Mouse (Mus musculus) forebrain, embryonic 11.5 days (tissue): ENCODE measurements around the gene Senp8. TPM values are rescaled to one million over a fixed set of nuclear protein-coding genes. Genes with fewer than 3 reads are reported as not detected.

ENCODE experiments used
- ATAC-seq: fragments of 200-750 bp; cut with Nextera tagmentation; replicated peaks from 2 replicates; pipeline ENCODE4 v1.8.0; 2017; ENCODE audit warnings: moderate TSS enrichment; ENCODE audit not compliant: low FRiP score
- DNase-seq: peaks from one replicate; pipeline ENCODE4 v3.0.0-alpha.2; 2017; ENCODE audit warnings: low spot score
- H3K27ac ChIP-seq: fragments of 300-500 bp; sonication (generic); 2 replicates; pipeline ENCODE4 v1.5.1; 2014; ENCODE audit warnings: low read depth, low read length
- H3K27me3 ChIP-seq: fragments of 300-500 bp; sonication (generic); 2 replicates; pipeline ENCODE4 v1.6.1; 2014; ENCODE audit warnings: mild to moderate bottlenecking, low read length, mixed read lengths; ENCODE audit not compliant: control insufficient read depth, insufficient read depth
- H3K36me3 ChIP-seq: fragments of 300-500 bp; sonication (generic); 2 replicates; pipeline ENCODE4 v1.6.1; 2014; ENCODE audit warnings: mild to moderate bottlenecking, low read length, moderate library complexity, mixed read lengths; ENCODE audit not compliant: control insufficient read depth, insufficient read depth
- H3K4me1 ChIP-seq: fragments of 300-500 bp; sonication (generic); replicated peaks from 2 replicates; pipeline ENCODE4 v1.6.1; 2014; ENCODE audit warnings: low read length, mixed read lengths; ENCODE audit not compliant: control insufficient read depth, insufficient read depth
- H3K4me2 ChIP-seq: fragments of 300-500 bp; sonication (generic); 2 replicates; pipeline ENCODE4 v1.6.1; 2014; ENCODE audit warnings: low read depth, mild to moderate bottlenecking, low read length, moderate library complexity, mixed read lengths; ENCODE audit not compliant: severe bottlenecking
- H3K4me3 ChIP-seq: fragments of 300-500 bp; sonication (generic); 2 replicates; pipeline ENCODE4 v1.5.1; 2014; ENCODE audit warnings: low read depth, low read length
- H3K9ac ChIP-seq: fragments of 300-500 bp; sonication (generic); 2 replicates; pipeline ENCODE4 v1.6.1; 2014; ENCODE audit warnings: low read length
- H3K9me3 ChIP-seq: fragments of 300-500 bp; sonication (generic); 2 replicates; pipeline ENCODE4 v1.6.1; 2016; ENCODE audit warnings: low read length, mixed read lengths; ENCODE audit not compliant: control insufficient read depth
- WGBS: fragments of 180-500 bp; shearing (Covaris S2); extraction: QIAGEN DNeasy Blood & Tissue Kit; methylation state at CpG from one replicate; pipeline ENCODE4 v1.1.7; 2014; 5-methylcytosine and 5-hydroxymethylcytosine counted together
- polyA plus RNA-seq: library from polyadenylated mRNA; unstranded; fragments of >200 nt; fragmentation: Nextera tagmentation; extraction: Ambion mirVana; gene quantifications from 2 replicates; pipeline ENCODE4 v1.2.1, GENCODE M21; 2014

Gene Senp8
- polyA plus RNA-seq, 1 experiment from 2014 or later: 19.8 TPM

DNA sequence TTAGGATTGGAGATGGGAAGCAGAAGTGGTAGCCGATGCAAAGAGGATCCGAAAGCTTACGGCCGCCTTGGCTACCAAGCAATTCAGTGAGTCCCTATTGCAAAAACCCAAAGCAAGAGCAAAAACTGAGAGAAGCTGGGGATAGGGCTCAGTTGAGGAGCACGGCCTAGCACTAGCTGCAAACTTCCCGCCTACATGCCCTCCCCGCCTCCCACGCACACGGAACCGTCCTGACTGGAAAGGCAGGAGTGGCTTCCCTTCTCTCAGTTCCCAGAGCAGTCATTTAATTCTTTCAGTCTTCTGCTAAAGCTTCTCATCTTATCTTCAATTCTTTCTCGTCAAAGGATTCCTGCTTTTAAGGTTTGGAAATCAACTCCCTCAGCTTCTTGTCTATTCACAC is 1.5 kb downstream of the Senp8 start:
- ATAC-seq (no peak), DNase-seq (no peak)
- WGBS: 94% methylated on average over 11 of the region's 11 CpGs
- Histone ChIP-seq H3K9me3 (no peaks in the 10 kb centered on the region), H3K9ac (no peak overlapping the region), H3K4me2 (no peak overlapping the region), H3K27me3 (no peaks in the 10 kb centered on the region), H3K36me3 (no peaks in the 10 kb centered on the region), H3K4me1 (peaks cover 3% of the 10 kb centered on the region; the same call in 1 of the 2 replicates), H3K27ac (no peak overlapping the region), H3K4me3 (no peak overlapping the region)

DNA sequence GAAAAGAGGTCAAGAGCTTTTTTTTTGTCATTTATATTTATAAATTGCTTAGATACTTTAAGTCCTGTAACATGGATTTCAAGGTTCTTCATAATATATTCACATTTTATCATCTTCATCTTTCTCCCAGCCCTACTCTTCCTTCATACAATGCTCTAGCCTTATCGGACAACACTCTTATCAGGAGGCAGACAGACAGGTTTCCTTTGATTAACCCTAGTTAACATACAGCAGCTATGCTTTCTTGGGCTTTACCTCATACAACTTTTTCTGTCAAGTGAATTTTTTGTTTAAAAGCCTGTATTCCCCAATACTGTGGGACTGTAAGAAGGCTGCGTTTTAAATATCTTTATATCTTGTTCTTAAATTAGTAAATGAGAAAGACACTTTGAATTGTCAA is 2.1 kb downstream of the Senp8 start:
- Histone ChIP-seq H3K27ac (no peak overlapping the region), H3K4me1 (peaks cover 3% of the 10 kb centered on the region; the same call in 1 of the 2 replicates), H3K36me3 (no peaks in the 10 kb centered on the region), H3K4me3 (no peak overlapping the region), H3K9ac (no peak overlapping the region), H3K27me3 (no peaks in the 10 kb centered on the region), H3K9me3 (no peaks in the 10 kb centered on the region), H3K4me2 (no peak overlapping the region)
- DNase-seq (no peak), ATAC-seq (no peak)
- 94% methylated on average over 2 of the region's 2 CpGs for WGBS

DNA sequence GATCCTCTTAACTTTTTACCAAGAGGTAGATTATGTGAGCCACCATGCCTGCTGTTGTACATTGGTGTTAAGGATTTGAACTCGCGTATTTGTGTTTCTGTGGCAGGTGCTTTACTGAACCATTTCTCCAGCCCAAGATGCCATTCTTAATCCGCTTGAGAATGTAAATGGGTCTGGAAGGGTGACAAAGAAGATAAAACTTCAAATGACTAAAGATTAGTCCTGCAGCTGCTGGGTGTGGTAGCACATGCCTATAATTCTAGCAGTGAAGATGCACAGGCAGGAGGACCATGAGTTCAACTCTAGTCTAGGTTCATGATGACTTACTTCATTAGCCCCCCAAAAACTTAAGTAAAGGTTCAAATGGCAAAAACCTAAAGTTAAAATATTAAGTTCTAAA is 6.6 kb downstream of the Senp8 start:
- H3K4me1 ChIP-seq: no peaks in the 10 kb centered on the region
- H3K27ac ChIP-seq: no peak overlapping the region
- H3K36me3 ChIP-seq: no peaks in the 10 kb centered on the region
- no peak overlapping the region for H3K4me2 ChIP-seq
- no peak for DNase-seq
- no peak overlapping the region for H3K9ac ChIP-seq
- no peak for ATAC-seq
- H3K27me3 ChIP-seq: no peaks in the 10 kb centered on the region
- no peak overlapping the region for H3K4me3 ChIP-seq
- 90% methylated on average over 3 of the region's 3 CpGs for WGBS
- H3K9me3 ChIP-seq: no peaks in the 10 kb centered on the region

DNA sequence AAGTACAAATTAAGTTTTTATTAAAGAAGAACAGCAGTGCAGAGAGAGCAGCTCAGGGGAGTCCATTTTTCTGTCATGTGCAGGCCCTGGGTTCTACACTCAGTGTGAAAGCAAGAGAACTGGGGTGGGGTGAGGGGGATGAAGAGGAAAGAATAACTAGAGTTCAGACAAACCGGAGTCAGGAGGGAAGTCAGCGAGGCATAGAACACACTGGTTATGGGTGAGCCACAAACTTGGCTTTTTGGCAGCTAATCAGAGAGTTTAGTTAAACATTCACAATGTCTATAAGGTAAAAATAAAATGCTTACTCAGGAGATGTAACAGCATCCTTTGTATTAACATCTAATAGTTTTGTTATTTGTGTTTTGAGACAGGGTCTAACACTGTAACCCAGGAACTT is 9.9 kb downstream of the Senp8 start:
- ATAC-seq (no peak), DNase-seq (no peak)
- Histone ChIP-seq H3K4me3 (no peak overlapping the region), H3K36me3 (no peaks in the 10 kb centered on the region), H3K9ac (no peak overlapping the region), H3K4me2 (no peak overlapping the region), H3K9me3 (no peaks in the 10 kb centered on the region), H3K27ac (no peak overlapping the region), H3K27me3 (no peaks in the 10 kb centered on the region), H3K4me1 (no peaks in the 10 kb centered on the region)
- WGBS: 94% methylated on average over 2 of the region's 2 CpGs

DNA sequence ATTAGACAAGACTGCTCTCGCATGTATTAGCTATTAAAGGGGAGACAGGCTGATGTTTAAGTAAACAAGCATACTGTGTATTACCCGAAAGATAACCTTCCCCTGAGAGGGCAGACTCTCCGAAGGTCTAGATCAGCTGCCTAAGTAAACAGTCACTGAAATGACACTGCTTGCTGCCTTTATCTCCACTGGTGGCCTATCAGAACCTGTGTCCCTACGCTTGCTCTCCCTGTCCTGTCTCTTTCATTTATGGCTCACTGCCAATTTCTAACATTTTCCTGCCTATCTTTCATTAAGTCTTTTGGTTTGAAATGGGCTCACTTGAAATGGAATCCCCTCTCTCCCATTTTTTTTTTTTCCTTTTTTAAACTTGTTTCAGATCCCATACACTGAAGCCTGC is 15.1 kb downstream of the Senp8 start:
- Histone ChIP-seq H3K9ac (no peak overlapping the region), H3K4me1 (no peaks in the 10 kb centered on the region), H3K4me3 (no peak overlapping the region), H3K27ac (no peak overlapping the region), H3K27me3 (no peaks in the 10 kb centered on the region), H3K9me3 (no peaks in the 10 kb centered on the region), H3K36me3 (no peaks in the 10 kb centered on the region), H3K4me2 (no peak overlapping the region)
- ATAC-seq (no peak), DNase-seq (no peak)
- 84% methylated on average over 4 of the region's 4 CpGs for WGBS

DNA sequence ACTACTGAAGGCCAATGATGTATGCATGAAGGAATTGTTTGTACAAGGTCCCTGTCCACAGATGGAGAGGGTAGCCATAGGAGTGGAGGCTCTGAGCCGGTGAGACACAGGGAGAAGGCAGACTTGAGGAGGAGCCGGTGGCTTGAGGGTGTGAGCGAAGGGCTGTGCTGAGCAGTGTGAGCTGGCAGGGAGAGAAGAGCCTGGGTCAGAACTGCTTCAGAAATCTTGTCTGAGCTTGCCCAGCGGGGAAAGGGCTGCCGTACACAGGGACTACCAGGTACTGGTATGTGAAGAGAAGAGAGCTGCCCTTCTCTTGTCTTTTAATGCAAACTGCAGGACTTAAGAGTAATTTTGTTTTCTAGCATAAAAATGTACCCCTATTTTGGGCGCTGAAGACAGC is 17.4 kb downstream of the Senp8 start:
- ATAC-seq (no peak), DNase-seq (no peak)
- WGBS: 85% methylated on average over 6 of the region's 6 CpGs
- no peaks in the 10 kb centered on the region for H3K4me1 ChIP-seq
- H3K9me3 ChIP-seq: no peaks in the 10 kb centered on the region
- H3K27me3 ChIP-seq: no peaks in the 10 kb centered on the region
- no peak overlapping the region for H3K27ac ChIP-seq
- no peaks in the 10 kb centered on the region for H3K36me3 ChIP-seq
- no peak overlapping the region for H3K9ac ChIP-seq
- H3K4me3 ChIP-seq: no peak overlapping the region
- H3K4me2 ChIP-seq: no peak overlapping the region

DNA sequence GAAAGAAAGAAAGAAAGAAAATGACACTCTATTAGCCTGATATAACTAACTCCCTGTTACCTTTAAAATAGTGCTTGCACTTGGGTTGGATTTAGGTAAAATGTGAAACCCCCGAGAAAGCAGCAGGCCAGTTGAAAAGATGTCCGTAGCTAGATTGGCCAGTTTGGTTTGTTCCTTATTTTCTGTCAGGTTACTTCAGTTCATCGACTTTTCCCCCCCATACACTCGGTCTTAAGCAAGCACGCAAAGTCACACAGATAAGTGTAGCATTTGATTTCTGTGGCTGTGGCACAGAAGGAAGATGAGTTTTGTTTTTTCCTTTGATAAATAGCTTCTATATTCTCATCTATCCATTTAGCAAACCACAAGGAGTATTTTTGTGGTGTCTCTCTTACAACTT is 19.4 kb downstream of the Senp8 start:
- no peak overlapping the region for H3K27ac ChIP-seq
- DNase-seq (no peak), ATAC-seq (no peak)
- H3K27me3 ChIP-seq: no peaks in the 10 kb centered on the region
- H3K4me1 ChIP-seq: no peaks in the 10 kb centered on the region
- 96% methylated on average over 5 of the region's 5 CpGs for WGBS
- no peaks in the 10 kb centered on the region for H3K9me3 ChIP-seq
- no peaks in the 10 kb centered on the region for H3K36me3 ChIP-seq
- no peak overlapping the region for H3K4me2 ChIP-seq
- no peak overlapping the region for H3K9ac ChIP-seq
- H3K4me3 ChIP-seq: no peak overlapping the region

DNA sequence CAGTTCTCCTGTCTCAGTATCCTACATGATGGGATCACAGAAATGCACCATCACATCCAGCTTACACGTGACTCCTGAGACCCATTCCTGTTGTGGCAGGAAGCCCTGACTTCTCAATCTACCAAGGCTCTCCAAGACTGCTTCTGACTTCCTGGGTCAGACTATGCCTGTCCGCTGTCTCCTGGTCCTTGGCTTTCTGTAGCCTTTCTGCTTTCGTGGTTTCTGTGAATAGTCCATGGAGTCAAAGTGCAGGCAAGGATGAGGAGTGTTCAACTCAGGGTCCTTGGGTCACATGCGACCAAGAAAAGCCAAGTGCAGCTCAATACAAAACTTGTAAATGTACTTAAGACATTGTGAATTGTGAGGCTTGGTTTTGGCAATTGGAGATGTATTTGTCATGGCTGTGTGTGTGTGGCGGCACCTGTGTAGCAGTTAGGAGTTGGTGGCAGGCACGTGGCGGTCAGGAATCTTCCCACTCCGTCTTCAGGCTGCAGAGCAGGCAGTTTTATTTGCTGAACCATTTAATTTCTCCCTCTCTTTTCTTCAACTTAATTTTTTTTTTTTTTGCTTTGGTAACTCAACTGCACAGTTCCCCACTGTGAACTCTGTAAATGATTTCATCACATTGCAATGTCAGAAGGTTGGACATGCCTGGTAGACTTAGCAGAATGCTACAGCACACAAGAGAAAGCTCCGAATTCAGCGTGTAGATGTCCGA is 22.8 kb downstream of the Senp8 start:
- no peak for ATAC-seq
- H3K27ac ChIP-seq: no peak overlapping the region

DNA sequence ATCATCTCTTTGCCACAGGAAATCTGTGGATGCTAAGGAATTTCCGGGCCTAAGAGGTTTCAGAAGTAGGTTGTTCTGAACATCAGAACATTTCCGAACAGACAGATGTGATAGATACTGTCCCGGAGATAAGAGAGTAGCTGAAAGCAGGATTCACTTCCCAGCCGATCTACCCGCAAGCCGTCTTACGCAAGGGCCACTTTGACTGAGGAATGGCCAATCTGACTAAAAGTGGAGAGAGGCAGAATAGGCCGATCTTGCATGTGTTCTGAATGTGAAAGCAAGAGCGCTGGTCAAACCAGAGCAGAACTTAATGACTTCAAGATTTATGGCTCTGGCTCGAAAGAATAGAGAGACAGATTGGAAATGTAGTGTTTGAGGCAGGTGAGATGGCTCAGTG is 25.0 kb downstream of the Senp8 start:
- ATAC-seq: no peak
- Histone ChIP-seq H3K9me3 (no peaks in the 10 kb centered on the region), H3K9ac (no peak overlapping the region), H3K27ac (no peak overlapping the region), H3K4me1 (peaks cover 3% of the 10 kb centered on the region; the same call in 1 of the 2 replicates), H3K27me3 (no peaks in the 10 kb centered on the region), H3K4me3 (no peak overlapping the region), H3K4me2 (no peak overlapping the region), H3K36me3 (no peaks in the 10 kb centered on the region)
- WGBS: 92% methylated on average over 10 of the region's 10 CpGs
- DNase-seq: no peak

More for the DNA sequence above, 22.8 kb downstream of the Senp8 start:
- 86% methylated on average over 11 of the region's 11 CpGs for WGBS
- H3K27me3 ChIP-seq: no peaks in the 10 kb centered on the region
- H3K4me2 ChIP-seq: no peak overlapping the region
- no peak for DNase-seq
- peaks cover 3% of the 10 kb centered on the region; the same call in 1 of the 2 replicates for H3K4me1 ChIP-seq
- H3K9me3 ChIP-seq: no peaks in the 10 kb centered on the region
- no peak overlapping the region for H3K9ac ChIP-seq
- no peak overlapping the region for H3K4me3 ChIP-seq
- no peaks in the 10 kb centered on the region for H3K36me3 ChIP-seq
